Mouse (Mus musculus): ENCODE measurements around the gene Trp53i13. TPM values are rescaled to one million over a fixed set of nuclear protein-coding genes. Genes with fewer than 3 reads are reported as not detected.

Trp53i13 gene
- polyA plus RNA-seq, 1 experiment from 2014 or later, result 13.8 TPM

DNA sequence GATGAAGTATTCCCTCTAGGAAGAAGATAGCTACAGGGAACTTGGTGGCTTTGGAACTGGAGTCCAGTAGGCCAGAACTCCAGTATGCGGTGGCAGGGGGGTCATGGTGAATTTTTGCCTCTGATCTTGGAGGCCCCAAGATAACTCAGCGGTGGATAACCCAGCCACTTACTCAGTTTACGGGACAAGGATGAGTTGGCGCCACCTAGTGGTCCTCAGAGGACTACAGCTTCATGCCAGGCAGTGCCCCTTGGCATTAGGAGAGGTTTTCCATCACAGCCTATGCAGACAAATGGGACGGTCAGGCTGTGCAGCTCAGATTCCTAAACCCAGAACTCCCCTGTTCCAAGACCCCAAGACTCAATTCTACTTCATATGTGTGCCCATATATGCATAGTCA lies 14.4 kb downstream of the Trp53i13 start:
- H3K9ac ChIP-seq (ENCODE audit: low read depth, low read length), result no peak overlapping the region
- H3K4me2 ChIP-seq (ENCODE audit: low read length), result no peak overlapping the region
- H3K4me1 ChIP-seq (ENCODE audit: control insufficient read depth, insufficient read depth, low read depth, low read length), result peaks cover 32% of the 10 kb centered on the region
- no peak overlapping the region for H3K27ac ChIP-seq (ENCODE audit: low read depth, low read length)
- no peak overlapping the region for H3K4me3 ChIP-seq (ENCODE audit: low read length)
- ATAC-seq, result no peak
- no peaks in the 10 kb centered on the region for H3K27me3 ChIP-seq (replicated peaks; ENCODE audit: control insufficient read depth, insufficient read depth, low read length)
- 14% methylated on average over 5 of the region's 5 CpGs for WGBS
- peaks cover 33% of the 10 kb centered on the region for H3K36me3 ChIP-seq (ENCODE audit: control insufficient read depth, insufficient read depth, low read length)
- no peaks in the 10 kb centered on the region for H3K9me3 ChIP-seq (ENCODE audit: control insufficient read depth, low read length)

GRCm38 (mm10) chr11:77500361-77501325 lies 15.1 kb downstream of the Trp53i13 start:
- WGBS, result 72% methylated on average over 17 of the region's 17 CpGs
- Histone ChIP-seq H3K4me2 (ENCODE audit: low read length) (no peak overlapping the region), H3K4me3 (ENCODE audit: low read length) (no peak overlapping the region), H3K9ac (ENCODE audit: low read depth, low read length) (no peak overlapping the region), H3K27me3 (replicated peaks; ENCODE audit: control insufficient read depth, insufficient read depth, low read length) (no peaks in the 10 kb centered on the region), H3K27ac (ENCODE audit: low read depth, low read length) (no peak overlapping the region), H3K36me3 (ENCODE audit: control insufficient read depth, insufficient read depth, low read length) (peaks cover 27% of the 10 kb centered on the region), H3K4me1 (ENCODE audit: control insufficient read depth, insufficient read depth, low read depth, low read length) (peaks cover 36% of the 10 kb centered on the region), H3K9me3 (ENCODE audit: control insufficient read depth, low read length) (no peaks in the 10 kb centered on the region)
- no peak for ATAC-seq

DNA sequence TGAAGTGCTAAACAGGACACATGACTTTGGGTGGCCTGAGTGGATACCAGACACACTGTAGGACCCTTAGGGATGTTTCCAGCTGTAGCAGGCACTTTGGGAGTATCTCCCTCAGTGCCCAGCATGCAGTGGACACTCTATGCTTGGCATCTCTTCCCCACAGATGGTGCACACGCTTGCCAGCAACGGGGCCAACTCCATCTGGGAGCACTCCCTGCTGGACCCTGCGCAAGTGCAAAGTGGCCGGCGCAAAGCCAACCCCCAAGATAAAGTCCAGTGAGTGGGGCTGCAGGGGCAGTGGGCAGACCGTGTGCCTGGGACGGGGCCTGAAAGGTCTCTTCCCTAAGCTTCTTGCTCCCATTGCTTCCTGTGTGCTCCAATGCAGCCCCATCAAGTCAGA lies 16.4 kb downstream of the Trp53i13 start:
- H3K36me3 ChIP-seq (ENCODE audit: control insufficient read depth, insufficient read depth, low read length), result peaks cover 19% of the 10 kb centered on the region
- no peak overlapping the region for H3K27ac ChIP-seq (ENCODE audit: low read depth, low read length)
- H3K9ac ChIP-seq (ENCODE audit: low read depth, low read length), result no peak overlapping the region
- no peak overlapping the region for H3K4me3 ChIP-seq (ENCODE audit: low read length)
- no peaks in the 10 kb centered on the region for H3K9me3 ChIP-seq (ENCODE audit: control insufficient read depth, low read length)
- ATAC-seq, result no peak
- peaks cover 49% of the 10 kb centered on the region for H3K4me1 ChIP-seq (ENCODE audit: control insufficient read depth, insufficient read depth, low read depth, low read length)
- H3K4me2 ChIP-seq (ENCODE audit: low read length), result no peak overlapping the region
- 67% methylated on average over 7 of the region's 7 CpGs for whole genome bisulfite sequencing
- no peaks in the 10 kb centered on the region for H3K27me3 ChIP-seq (replicated peaks; ENCODE audit: control insufficient read depth, insufficient read depth, low read length)

DNA sequence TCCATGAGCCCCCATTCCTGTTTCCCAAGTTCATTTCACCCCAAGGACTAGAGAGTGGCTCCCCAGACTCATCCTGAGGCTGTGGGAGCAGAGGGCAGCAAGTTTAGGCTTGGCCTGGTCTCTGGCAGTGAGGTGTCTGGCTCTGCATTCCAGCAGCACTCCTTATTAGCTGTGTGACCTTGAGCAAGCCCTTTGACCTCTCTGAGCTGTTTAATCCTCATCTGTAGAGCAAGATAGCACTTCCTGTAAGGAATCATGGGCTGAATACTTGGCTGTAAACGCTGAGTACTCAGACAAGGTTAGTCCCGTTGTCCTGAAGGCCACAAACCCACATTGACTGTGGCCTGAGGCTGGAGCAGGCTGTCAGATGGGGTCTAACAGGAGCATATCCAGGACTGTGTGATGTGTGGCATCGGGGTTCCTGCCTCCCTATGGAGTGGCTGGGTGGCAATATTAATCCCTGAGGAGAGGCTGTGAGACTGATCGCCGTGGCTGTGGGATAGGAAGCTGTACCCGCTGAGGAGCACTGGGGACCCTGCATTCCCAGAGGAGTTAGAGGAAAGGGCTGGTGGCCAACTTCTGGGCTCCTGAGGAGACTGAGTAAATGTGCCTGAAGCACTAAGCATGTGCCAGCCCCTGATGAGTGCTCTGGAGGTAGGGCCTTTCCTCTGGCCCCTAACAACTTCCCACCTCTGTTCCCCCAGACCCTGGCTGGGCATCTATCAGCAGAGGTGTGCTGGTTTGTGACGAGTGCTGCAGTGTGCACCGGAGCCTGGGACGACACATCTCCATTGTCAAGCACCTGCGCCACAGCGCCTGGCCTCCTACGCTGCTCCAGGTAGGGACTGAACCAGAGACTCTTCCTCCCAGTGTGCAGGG lies 17.3 kb downstream of the Trp53i13 start:
- H3K27ac ChIP-seq (ENCODE audit: low read depth, low read length), result peak overlapping the region; percentile 10; the same call in 1 of the 2 replicates
- peaks cover 17% of the 10 kb centered on the region for H3K36me3 ChIP-seq (ENCODE audit: control insufficient read depth, insufficient read depth, low read length)
- H3K4me1 ChIP-seq (ENCODE audit: control insufficient read depth, insufficient read depth, low read depth, low read length), result peaks cover 53% of the 10 kb centered on the region
- H3K4me3 ChIP-seq (ENCODE audit: low read length), result no peak overlapping the region
- H3K9me3 ChIP-seq (ENCODE audit: control insufficient read depth, low read length), result no peaks in the 10 kb centered on the region
- no peaks in the 10 kb centered on the region for H3K27me3 ChIP-seq (replicated peaks; ENCODE audit: control insufficient read depth, insufficient read depth, low read length)
- H3K4me2 ChIP-seq (ENCODE audit: low read length), result no peak overlapping the region
- H3K9ac ChIP-seq (ENCODE audit: low read depth, low read length), result no peak overlapping the region
- ATAC-seq, result no peak
- 68% methylated on average over 12 of the region's 12 CpGs for WGBS

- 32% methylated on average over 4 of the region's 4 CpGs for WGBS
- H3K4me2 ChIP-seq (ENCODE audit: low read length), result no peak overlapping the region
- no peaks in the 10 kb centered on the region for H3K27me3 ChIP-seq (replicated peaks; ENCODE audit: control insufficient read depth, insufficient read depth, low read length)
- ATAC-seq, result no peak
- H3K27ac ChIP-seq (ENCODE audit: low read depth, low read length), result 0 out of 2 replicates have a peak overlapping the region, but pooled peaks have one; percentile 10
- peaks cover 53% of the 10 kb centered on the region for H3K4me1 ChIP-seq (ENCODE audit: control insufficient read depth, insufficient read depth, low read depth, low read length)
- peaks cover 12% of the 10 kb centered on the region for H3K36me3 ChIP-seq (ENCODE audit: control insufficient read depth, insufficient read depth, low read length)
- no peak overlapping the region for H3K9ac ChIP-seq (ENCODE audit: low read depth, low read length)
- H3K9me3 ChIP-seq (ENCODE audit: control insufficient read depth, low read length), result no peaks in the 10 kb centered on the region
- H3K4me3 ChIP-seq (ENCODE audit: low read length), result no peak overlapping the region
Measured at GRCm38 (mm10) chr11:77497851-77498250, 17.9 kb downstream of the Trp53i13 start.

- Histone ChIP-seq H3K4me3 (ENCODE audit: low read length) (no peak overlapping the region), H3K27ac (ENCODE audit: low read depth, low read length) (peak overlapping the region; percentile 40; the same call in 1 of the 2 replicates), H3K9me3 (ENCODE audit: control insufficient read depth, low read length) (no peaks in the 10 kb centered on the region), H3K27me3 (replicated peaks; ENCODE audit: control insufficient read depth, insufficient read depth, low read length) (no peaks in the 10 kb centered on the region), H3K4me1 (ENCODE audit: control insufficient read depth, insufficient read depth, low read depth, low read length) (peaks cover 57% of the 10 kb centered on the region), H3K4me2 (ENCODE audit: low read length) (no peak overlapping the region), H3K36me3 (ENCODE audit: control insufficient read depth, insufficient read depth, low read length) (peaks cover 12% of the 10 kb centered on the region), H3K9ac (ENCODE audit: low read depth, low read length) (no peak overlapping the region; the same call in 1 of the 2 replicates)
- ATAC-seq, result no peak
- 16% methylated on average over 6 of the region's 6 CpGs for WGBS
Measured at GRCm38 (mm10) chr11:77497341-77497756, 18.4 kb downstream of the Trp53i13 start.

DNA sequence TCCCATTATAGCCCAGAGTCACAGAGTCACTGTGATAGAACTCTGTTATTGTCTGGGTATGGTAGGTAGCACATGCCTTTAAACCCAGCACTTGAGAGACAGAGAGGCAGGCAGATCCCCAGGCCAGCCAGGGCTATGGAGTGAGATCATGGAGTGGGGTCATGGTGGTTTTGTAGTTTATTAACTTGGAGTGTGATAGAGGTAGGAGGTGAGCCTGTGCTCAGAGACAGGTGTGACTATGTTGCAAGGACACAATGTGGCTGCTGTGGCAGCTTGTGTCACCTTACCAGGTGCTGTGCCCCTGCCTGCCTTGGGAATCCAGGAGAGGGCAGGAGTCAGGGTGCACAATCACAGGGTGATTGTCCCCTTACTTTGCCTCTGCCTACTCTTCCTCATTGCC lies 20.3 kb downstream of the Trp53i13 start:
- ATAC-seq, result no peak
- Histone ChIP-seq H3K36me3 (ENCODE audit: control insufficient read depth, insufficient read depth, low read length) (peaks cover 10% of the 10 kb centered on the region), H3K4me3 (ENCODE audit: low read length) (no peak overlapping the region), H3K27me3 (replicated peaks; ENCODE audit: control insufficient read depth, insufficient read depth, low read length) (no peaks in the 10 kb centered on the region), H3K27ac (ENCODE audit: low read depth, low read length) (no peak overlapping the region), H3K4me2 (ENCODE audit: low read length) (no peak overlapping the region; the same call in 1 of the 2 replicates), H3K9me3 (ENCODE audit: control insufficient read depth, low read length) (no peaks in the 10 kb centered on the region), H3K4me1 (ENCODE audit: control insufficient read depth, insufficient read depth, low read depth, low read length) (peaks cover 69% of the 10 kb centered on the region), H3K9ac (ENCODE audit: low read depth, low read length) (no peak overlapping the region)

- peak overlapping the region; percentile 95; the same call in 1 of the 2 replicates for H3K4me3 ChIP-seq (ENCODE audit: low read length)
- H3K9me3 ChIP-seq (ENCODE audit: control insufficient read depth, low read length), result no peaks in the 10 kb centered on the region
- no peak overlapping the region for H3K27ac ChIP-seq (ENCODE audit: low read depth, low read length)
- WGBS, result 70% methylated on average over 6 of the region's 6 CpGs
- H3K27me3 ChIP-seq (replicated peaks; ENCODE audit: control insufficient read depth, insufficient read depth, low read length), result no peaks in the 10 kb centered on the region
- H3K9ac ChIP-seq (ENCODE audit: low read depth, low read length), result peak overlapping the region; percentile 93
- H3K4me1 ChIP-seq (ENCODE audit: control insufficient read depth, insufficient read depth, low read depth, low read length), result peaks cover 70% of the 10 kb centered on the region
- ATAC-seq, result no peak
- peaks cover 2% of the 10 kb centered on the region; the same call in 1 of the 2 replicates for H3K36me3 ChIP-seq (ENCODE audit: control insufficient read depth, insufficient read depth, low read length)
- peak overlapping the region; percentile 77 for H3K4me2 ChIP-seq (ENCODE audit: low read length)
Measured at GRCm38 (mm10) chr11:77494782-77495181, 21.0 kb downstream of the Trp53i13 start.

DNA sequence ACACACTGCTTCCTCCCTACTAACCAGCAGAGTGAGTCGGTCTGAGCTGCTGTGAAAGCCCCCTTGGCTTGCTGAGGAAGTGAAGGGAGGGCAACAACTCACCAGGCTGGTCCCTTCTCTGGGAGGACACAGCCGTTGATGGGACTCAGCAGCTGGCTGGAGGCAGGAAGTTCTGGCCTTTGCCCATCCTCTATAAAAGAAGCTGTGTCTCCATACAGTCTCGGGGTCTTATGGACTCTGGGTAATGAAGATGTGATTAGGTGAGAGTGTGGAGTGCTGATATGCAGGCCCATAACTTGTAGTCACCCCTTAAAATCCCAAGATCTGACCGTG lies 21.5 kb downstream of the Trp53i13 start:
- H3K27ac ChIP-seq (ENCODE audit: low read depth, low read length), result peak overlapping the region; percentile 90
- H3K36me3 ChIP-seq (ENCODE audit: control insufficient read depth, insufficient read depth, low read length), result no peaks in the 10 kb centered on the region
- H3K4me2 ChIP-seq (ENCODE audit: low read length), result peak overlapping the region; percentile 77
- WGBS, result 39% methylated on average over 4 of the region's 4 CpGs
- H3K27me3 ChIP-seq (replicated peaks; ENCODE audit: control insufficient read depth, insufficient read depth, low read length), result no peaks in the 10 kb centered on the region
- H3K4me3 ChIP-seq (ENCODE audit: low read length), result peak overlapping the region; percentile 95
- H3K4me1 ChIP-seq (ENCODE audit: control insufficient read depth, insufficient read depth, low read depth, low read length), result peaks cover 67% of the 10 kb centered on the region
- peak overlapping the region; percentile 93 for H3K9ac ChIP-seq (ENCODE audit: low read depth, low read length)
- ATAC-seq, result no peak
- no peaks in the 10 kb centered on the region for H3K9me3 ChIP-seq (ENCODE audit: control insufficient read depth, low read length)
